Mouse (Mus musculus) cerebellum, adult 18-20 months (tissue): Measurements from ENCODE around the gene Tmem108.
A peak's percentile ranks its signal among the peaks of the same experiment; 100 is the strongest.

ENCODE experiments used
- DNase-seq, 2 experiments: peaks; one replicate each; pipeline ENCODE4 v3.0.0; 2021

Tmem108 gene

DNA sequence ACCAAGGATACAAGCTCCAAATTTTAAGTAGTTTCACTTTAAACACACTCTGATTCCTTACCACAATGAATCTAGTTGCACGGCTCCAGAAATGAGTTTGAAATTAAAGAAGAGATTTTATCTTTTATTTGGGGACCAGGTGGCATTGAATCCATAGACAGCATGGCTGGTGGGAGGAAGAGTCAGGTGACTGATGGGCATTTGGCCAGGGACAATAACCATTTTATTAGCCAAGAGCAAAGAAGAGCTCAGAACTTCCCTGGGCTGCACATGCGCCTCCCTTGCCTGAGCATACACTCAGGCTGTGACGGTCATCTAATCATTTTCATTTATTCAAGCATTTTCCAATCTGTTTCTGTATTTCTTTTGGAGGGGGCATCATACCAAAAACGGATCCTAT, 135.5 kb downstream of the Tmem108 start:
- DNase-seq: no peak

DNA sequence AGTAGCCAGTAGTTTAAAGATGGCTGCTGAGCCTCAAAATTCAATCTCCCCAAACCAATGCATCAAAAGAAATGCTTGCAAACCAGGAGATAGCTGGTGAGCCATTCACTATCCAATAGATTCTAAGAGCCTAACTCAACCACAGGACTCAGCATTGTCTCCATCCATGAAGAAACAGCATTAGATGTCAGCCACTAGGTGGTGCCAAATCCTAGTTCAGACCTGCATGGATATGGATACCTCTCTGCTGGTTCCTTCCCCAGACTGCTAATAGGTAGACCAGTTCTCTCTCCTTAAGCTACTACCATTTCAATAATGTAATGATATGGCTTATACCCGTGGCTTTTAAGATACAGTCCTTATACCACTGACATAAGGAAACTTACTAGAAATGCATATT, 137.0 kb downstream of the Tmem108 start:
- DNase-seq: peak; percentile 82 to 85

DNA sequence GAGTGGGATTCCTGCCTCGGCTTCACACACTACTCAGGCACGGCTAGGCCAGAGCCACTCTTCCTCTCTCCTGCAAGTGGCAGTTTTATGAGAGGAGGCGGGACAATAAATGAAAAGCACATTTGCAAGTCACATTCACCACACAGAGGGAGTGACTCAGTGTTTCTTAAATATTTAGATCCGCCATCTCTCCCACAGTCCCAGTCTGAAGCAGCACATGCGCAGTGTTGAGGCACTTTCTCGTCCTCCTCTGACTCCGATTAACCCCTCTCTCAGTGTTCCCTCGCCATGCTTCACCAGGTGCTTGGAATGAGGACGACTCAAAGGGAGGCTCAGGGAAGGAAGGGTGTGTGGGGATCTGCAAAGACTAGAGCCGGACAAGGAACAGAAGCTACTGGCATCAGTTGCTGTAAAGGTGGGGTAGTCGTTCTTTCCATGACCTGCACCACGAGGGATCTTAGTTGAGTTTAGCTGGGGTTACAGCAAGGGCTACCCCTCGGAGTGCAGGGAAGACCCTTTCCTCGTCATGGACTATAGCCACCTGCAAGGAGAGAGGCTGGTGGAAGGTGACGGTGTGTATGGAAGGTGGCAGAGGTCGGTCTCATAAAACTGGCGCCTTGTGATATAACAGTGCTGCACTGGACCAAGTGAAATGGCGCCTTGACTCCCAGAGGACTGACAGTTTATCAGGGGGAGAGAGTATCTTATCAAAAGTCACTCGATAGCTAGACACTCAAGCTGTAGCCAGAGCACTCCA, 137.9 kb downstream of the Tmem108 start:
- DNase-seq: no peak

DNA sequence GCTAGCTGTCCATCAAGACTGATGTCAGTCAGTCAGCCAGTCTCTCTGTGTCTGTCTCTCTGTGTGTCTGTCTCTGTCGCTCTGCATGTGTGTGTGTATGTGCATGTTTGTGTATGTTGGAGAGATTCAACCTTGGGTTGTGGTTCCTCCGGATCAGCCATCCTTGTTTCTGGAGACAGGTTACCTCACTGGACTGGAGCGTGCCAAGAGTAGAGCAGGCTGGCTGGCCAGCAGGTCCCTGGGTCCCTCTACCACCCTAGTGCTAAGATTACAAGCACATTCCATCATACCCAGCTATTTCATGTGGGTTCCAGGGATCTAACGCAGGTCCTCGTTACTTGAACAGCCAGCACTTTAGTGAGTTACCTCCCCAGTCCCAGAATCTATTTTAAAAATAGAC, 138.6 kb downstream of the Tmem108 start:
- peak in 1 of 2 experiments; percentile 43 for DNase-seq

DNA sequence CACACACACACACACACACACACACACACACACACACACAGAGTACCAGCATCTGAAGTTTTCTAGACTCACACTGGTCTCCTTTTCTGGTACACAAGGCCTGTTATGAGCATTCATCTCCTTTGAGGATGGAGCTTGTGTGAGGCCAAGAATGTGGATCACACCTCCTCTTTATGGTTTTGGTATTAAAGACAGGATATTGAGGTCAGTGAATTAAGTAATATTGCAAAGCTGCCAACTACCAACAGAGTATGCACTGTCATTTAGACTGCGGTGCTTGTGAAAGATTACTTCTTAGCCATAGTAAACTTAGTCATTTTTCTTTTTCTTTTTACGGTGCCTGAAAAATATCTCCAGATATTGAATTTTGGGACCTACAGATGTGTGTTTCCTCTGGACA, 139.8 kb downstream of the Tmem108 start:
- no peak for DNase-seq

DNA sequence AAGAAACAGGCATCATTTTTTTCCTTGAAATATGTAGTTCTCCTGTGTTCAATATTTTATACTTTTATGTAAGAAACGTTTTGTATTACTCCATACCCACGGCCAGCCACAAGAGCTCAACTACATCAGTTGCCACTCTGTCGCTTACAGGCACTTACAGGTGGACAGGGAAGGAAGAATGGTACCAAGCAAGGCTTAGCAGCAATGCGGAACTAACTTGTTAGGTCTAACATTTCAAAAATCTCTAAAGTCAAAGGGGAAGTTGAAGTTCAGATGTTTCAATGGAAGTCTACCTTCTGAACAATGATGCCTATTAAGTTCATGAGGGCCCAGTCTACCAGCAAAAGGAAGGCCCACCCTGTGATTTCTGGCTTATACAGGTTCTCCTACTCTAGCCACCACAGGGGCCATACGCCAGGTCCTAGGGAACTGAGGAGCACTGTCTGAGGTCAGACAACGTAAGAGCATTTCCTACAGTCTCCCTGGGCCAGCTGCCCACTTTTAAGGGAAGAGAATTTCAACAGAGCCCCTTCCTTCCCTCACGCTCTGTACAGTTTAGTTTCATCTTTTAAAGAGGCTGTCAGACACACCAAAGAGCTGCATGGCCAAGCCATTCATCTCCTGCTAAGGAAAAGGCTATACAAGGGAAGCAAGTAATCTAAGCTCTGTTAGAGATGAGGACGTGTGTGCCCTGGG, 141.0 kb downstream of the Tmem108 start:
- no peak for DNase-seq

DNA sequence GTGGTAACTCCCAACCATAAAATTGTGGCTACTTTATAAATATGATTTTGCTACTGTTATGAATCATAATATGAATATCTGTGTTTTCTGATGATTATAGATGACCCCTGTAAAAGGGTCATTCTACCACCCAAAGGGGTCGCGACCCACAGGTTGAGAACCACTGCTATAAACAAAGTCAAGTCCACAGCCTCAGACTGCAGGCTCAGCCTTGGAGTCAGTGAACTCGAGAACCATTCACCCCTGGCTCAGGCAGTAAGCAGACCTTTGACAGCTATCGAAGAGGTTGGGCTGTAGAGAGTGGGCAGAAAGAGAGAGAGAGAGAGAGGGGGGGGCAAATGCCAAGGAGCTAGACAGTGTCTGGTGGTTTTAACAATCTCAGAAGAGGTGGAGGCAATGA, 147.4 kb downstream of the Tmem108 start:
- no peak for DNase-seq

DNA sequence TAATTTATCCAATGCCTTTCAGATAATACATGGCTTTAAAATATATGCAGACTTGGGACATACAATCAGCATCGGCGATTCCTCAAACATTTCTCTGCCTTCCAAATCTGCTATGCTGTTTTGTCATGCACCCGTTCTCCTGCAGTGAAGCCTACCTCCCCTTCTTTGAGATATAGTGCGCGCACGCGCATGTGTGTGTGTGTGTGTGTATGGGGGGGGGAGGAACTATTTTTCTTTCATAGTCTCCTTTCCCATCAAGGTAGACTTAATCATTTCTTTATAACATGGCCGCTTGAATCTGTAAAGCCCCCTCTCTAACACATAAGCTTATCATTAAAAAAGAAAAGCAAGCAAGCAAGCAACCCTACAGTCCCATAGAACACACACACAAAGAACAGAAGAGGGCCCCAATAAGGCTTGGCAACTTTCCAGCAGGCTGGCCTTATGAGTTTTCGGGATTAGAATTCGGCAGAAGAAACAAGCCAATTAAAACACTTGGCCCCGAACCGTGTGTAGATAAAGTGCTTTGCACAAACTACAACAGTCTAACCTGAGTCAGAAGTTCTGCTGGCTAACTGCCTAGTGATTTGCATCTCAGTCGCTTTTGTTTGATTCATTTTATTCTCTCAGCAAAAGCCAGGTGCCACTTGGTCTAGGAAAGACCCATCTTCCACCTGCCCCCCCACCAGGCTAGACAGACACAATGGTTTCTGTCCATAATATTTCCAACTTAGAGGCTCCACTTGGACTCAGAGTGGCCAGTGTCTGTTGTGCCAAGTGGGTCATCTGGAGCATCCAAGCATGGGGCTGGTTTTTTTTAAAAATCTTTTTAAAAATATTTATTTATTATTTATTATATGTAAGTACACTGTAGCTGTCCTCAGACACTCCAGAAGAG, 153.2 kb downstream of the Tmem108 start:
- DNase-seq: no peak

DNA sequence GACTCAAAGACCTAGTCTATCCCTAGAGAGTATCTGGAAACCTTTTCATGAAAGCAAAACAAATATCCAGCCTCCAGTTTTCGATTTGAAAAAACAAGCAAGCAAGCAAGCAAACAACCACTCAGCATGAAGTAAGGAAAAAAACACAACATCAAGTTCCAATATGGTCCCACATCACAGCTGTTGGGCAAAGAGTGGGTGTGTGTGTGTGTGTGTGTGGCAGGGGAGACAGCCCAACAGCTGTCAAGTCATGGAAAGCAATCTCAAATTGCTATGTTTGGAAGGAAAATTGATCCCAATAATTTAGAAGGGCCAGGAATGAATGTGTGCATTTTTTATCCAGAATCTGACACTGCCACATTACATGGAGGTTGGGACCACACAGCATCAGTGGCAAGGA, 155.6 kb downstream of the Tmem108 start:
- DNase-seq: no peak

DNA sequence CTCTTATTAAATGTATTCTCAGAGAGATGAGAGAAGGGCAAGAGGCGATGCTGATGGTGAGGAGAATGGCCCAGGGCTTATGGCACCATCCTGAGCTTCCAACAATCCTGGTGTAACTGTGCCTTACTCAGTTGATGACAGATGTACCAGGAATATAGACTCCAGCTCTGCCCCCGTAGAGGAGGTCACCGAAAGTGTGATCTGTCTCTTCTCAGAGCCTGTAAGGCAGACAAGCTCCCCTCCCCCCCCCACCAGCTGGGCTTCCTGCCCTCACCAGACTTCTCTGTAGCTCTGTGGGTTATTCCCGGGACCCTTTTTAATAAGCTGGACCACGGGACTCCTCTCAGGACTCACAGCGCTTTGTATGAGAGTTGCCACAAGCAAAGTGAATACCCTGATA, 157.8 kb downstream of the Tmem108 start:
- no peak for DNase-seq

DNA sequence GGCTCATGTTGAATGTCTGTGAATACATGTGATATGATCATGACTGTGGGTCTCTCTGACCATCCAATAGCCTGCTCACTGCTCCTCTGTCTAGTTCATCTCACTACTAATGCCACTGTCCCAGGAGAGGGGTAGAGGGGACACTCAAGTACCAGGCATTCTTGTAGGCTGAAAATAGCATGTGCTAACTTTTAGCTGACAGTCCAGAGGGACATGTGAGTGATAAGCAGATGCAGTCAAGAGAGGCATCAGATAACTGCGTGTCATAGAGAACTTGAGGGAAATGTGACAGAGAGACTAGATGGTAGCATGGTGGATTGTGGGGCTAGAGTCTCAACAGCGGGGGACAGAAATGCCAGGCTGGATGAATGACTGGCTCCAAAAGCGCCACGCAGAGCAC, 159.8 kb downstream of the Tmem108 start:
- DNase-seq: no peak

DNA sequence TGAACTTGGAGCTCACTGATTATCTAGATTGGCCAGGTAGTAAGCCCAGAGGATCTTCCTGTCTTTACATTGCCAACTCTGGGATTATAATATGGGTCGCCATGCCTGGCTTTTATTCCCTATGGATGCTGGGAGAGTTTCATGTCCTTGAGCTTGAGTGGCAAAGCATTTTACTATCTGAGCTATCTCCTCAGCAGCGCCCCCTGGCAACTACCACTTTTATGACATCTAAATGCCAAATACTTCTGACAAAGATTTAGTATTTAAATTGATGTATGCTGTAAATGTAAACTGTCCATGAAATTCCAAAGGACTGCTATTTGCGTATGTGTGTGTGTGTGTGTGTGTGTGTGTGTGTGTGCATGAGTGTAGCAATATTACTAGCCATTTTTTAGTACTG, 160.8 kb downstream of the Tmem108 start:
- no peak for DNase-seq

DNA sequence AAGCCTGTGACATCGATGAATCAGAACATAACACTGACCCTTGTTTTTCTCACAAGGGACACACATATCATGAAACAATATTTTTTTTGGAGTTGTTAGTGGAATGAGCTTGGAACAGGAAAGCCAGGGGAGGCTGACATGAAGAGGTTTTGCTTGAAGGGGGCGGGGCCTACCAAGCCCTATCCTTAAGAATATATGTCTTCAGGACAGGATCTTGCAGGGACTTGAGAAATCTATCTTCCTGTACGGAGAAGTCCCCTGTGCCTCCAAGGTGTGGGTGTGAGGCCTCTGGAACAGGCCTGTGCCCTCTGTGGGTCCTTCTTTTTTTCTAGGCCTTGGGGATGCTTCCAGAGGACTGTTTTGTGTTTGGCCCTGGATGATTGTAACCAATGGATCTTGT, 161.7 kb downstream of the Tmem108 start:
- DNase-seq: peak in 1 of 2 experiments; percentile 2

DNA sequence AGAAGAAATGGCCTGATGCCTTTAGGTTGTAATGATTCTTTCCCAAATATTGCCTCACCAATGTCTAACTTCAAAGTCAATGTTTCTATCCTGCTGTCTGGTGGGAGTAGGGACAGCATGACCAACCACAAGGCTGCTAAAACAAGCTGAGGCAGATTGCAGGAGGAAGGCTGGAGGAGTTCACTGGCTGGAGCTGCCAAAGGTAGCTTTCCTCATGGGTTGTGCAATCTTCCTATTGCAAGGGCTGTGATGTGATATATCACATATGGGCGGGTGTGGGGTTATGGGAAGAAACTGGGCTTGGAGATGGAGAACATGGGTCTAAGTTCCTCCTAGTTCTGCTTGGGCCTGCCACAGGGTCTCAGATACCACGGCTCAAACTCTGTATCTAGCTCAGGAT, 163.8 kb downstream of the Tmem108 start:
- DNase-seq: no peak

DNA sequence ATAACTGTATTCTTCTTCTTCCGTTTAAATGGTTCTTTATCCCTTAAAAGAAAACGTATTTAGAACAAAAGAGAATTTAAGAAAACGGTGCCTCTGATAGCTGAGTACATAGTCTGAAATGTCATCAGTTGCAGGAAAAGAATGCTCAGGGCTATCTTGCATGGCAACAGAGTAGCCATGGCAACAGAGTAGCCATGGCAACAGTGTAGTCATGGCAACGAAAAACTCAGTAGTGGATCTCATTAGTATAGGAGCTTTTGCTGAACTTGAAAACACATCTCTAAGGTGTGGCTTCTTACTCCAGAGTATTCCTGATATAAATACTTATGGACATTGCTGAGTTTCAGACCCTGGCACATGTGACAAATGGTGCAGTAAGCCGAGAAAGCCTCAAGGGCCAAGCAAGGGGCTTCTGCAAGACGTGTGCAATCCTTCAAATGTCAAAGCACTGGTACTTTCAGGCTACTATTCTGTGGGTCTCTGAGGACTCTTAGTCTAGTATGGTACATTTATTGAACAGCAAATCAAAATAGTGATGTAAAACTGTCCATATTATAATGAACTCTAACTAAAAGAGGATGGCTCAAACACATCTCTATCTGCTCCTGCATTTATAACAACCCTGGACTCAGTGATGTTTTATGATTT, 166.3 kb downstream of the Tmem108 start:
- peak; percentile 55 to 61 for DNase-seq

DNA sequence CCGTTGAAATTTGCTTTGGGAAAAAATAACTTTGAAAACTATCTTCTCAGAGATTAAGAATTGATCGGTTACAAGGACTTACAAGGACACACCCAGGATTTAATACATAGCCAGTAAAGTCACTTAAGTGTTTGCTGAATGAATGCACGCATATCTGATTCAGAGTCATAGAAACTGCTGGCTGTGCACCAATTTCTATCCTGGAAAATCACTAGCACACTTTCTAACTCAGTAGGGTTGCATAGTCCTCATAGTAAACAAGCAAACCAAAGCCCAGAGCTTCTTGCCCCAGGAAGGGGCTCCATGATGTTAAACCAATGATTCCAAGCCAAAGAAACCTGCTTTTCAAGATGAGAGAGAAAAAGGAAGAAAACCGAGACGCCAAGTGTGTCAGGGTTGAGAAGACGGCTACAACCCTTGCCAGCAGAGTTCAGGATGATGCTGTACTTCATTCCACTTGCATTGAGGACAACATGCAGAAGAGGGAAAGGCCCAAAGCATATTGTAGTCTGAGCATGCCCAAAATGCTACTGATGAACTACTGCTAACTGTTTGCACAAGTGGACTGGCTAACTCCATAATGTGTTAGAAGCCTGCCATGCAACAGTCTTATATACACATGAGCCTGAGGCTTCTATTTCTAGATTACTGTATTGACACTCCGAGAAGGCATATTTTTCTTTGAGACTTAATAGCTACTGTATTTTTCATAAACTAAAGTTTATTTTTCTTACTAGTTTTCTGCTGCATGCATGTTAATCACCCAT, 167.0 kb downstream of the Tmem108 start:
- no peak for DNase-seq

DNA sequence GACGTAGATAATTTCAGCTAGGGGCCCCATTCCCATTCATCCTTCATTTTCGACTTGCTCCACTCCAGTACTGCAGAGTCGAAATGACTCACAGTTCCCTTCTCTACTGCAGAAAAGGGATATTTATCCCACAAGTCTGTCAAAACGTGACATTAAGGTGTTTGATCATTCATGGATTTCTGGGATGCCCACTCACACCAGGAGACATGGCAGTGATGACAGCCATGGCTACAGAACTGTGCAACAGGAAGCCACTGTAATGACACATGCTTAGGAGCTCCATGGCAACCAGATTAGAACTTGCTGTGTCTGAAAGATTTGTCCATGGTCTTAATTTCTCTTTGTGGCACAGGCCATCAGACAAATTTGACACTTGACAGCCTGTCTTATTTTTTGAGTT, 168.6 kb downstream of the Tmem108 start:
- no peak for DNase-seq

DNA sequence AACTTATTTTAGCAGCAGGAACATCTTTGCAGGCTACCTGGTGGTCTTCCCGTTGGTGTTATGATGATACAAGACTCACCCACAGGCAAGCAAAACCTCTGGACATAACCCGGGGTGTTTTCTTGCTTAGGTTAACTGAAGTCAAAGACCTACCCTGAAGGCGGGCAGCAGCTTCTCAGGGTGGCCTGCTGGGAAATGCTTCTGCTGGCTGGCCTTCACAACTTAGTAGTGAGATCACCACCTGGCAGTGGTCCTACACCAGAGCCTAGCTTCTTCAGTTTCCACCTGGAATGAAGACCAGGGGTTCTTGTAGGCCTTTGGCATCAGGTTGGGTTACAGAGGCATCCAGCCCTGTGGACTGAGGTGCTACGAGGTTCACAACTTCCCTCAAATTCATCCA, 169.7 kb downstream of the Tmem108 start:
- peak; percentile 58 to 64 for DNase-seq

DNA sequence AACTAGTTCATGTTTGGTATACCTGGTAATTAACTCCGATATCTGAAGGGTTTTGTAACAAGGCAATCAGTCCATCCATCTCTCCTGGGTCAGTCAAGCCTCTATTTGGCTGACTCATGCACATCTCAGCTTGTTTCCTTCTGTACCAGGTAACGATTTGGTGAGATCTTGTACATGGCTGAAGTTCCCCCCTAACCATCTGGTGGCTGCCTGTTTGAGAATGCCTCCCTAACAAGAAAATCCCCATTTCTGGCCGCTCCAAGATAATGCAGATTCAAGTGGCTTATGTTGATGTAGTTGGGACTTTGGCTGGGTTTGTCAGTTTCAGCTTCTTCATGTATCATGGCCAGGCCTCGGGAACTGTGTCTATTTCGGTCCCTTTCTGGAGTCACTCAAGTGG, 170.8 kb downstream of the Tmem108 start:
- peak; percentile 53 to 63 for DNase-seq

DNA sequence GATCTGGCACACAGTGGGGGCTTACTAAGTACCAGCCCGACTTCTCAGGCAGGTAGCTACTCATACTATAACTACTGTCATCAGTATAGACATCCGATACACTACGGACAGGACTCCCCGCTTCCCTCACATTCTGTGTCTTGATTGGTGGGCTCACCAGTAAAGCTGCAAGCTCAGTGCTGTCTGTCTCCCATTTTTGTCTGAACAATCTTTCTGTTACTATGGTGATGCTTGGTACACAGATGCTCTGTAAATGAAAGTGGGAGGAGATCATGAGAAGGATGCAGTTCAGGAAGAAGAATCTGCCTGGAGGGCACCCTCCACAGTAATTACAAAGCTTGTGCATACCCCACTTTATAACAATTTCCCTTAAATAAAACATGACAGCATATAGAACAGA, 176.8 kb downstream of the Tmem108 start:
- no peak for DNase-seq

DNA sequence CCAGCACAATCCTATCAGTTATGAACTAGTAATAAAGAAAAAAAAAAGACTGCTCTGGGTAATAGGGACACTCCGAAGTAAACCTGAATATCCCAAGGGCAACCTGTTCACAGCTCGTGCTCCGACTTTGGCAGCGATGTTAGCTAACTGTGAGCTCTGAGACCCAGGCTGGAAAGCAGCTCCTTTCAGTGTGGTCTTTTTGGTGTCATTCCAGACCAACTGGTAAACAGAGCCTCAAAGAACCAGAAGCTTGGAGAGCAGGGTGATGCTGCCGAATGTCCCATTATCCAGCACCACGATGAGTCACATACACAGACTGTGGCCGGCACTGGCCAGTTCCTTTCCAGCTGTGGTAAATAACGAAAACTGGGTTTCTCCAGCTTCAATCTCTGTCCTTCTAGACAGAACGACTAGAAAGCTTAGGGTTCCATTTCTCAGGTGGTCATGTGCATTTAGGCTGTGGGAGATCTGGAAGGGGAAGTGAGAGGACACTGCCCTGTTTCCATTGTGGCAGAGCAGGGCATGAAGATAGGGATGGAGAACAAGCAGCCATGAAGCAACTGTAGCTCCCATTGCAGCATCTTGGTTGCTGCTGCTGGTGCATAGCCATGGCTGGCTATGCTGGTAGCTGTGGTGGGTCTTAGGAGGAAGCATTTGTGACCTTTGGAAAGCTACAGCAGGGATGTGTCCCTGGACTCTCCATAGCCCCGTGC, 179.2 kb downstream of the Tmem108 start:
- DNase-seq: peak; percentile 24 to 30

DNA sequence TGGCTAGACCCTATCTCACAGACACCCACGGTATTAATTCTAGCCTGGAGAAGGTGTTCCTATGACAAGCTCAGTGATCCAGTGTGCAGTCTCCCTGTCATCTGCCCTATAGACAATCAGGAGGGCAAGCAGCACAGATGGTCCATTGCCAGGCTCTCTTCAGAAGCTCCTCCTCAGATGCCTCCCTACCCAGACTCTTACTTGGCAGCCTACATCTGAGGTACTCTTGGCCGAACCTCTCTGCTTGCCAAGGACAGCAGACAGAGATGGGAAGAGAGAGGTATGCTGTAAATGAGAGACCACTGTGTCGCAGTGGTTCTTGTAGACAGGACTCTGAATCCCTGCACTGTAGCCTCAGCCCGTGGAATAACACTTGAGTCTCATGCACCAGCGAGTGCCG, 181.0 kb downstream of the Tmem108 start:
- DNase-seq: peak; percentile 74 to 83
